Mouse (Mus musculus): ENCODE measurements around the gene Dohh. TPM values are rescaled to one million over a fixed set of nuclear protein-coding genes. Genes with fewer than 3 reads are reported as not detected.

Dohh gene
- polyA plus RNA-seq, 1 experiment from 2014 or later = 55.7 TPM

- no peak overlapping the region for H3K9ac ChIP-seq (ENCODE audit: low read length)
- DNase-seq (ENCODE audit: low spot score) = no peak
- WGBS = 81% methylated on average over 18 of the region's 18 CpGs
These were observed 27.5 kb downstream of the Dohh start for GRCm38 (mm10) chr10:81411471-81412400.

GRCm38 (mm10) chr10:81412586-81413309 lies 28.5 kb downstream of the Dohh start:
- H3K9me3 ChIP-seq (ENCODE audit: control insufficient read depth, low read length) = no peaks in the 10 kb centered on the region
- ATAC-seq (ENCODE audit: insufficient number of reproducible peaks, low FRiP score, low TSS enrichment, low read depth) (no peak), DNase-seq (ENCODE audit: low spot score) (no peak)
- no peak overlapping the region for H3K27ac ChIP-seq (replicated peaks; ENCODE audit: low read depth, low read length)
- H3K9ac ChIP-seq (ENCODE audit: low read length) = no peak overlapping the region
- peaks cover 65% of the 10 kb centered on the region for H3K4me1 ChIP-seq (ENCODE audit: control insufficient read depth, insufficient read depth, low read length)
- no peaks in the 10 kb centered on the region for H3K36me3 ChIP-seq (ENCODE audit: control insufficient read depth, insufficient read depth, low read length)
- H3K27me3 ChIP-seq (ENCODE audit: control insufficient read depth, insufficient read depth, low read length) = peaks cover 6% of the 10 kb centered on the region; the same call in 1 of the 2 replicates
- WGBS = 79% methylated on average over 16 of the region's 16 CpGs
- no peak overlapping the region for H3K4me2 ChIP-seq (ENCODE audit: low read depth, severe bottlenecking)
- H3K4me3 ChIP-seq (ENCODE audit: low read depth, low read length) = no peak overlapping the region

More at GRCm38 (mm10) chr10:81411471-81412400, 27.5 kb downstream of the Dohh start:
- Histone ChIP-seq H3K4me3 (ENCODE audit: low read depth, low read length) (no peak overlapping the region), H3K4me1 (ENCODE audit: control insufficient read depth, insufficient read depth, low read length) (peaks cover 65% of the 10 kb centered on the region), H3K27me3 (ENCODE audit: control insufficient read depth, insufficient read depth, low read length) (peaks cover 6% of the 10 kb centered on the region; the same call in 1 of the 2 replicates), H3K36me3 (ENCODE audit: control insufficient read depth, insufficient read depth, low read length) (no peaks in the 10 kb centered on the region), H3K9me3 (ENCODE audit: control insufficient read depth, low read length) (no peaks in the 10 kb centered on the region), H3K4me2 (ENCODE audit: low read depth, severe bottlenecking) (no peak overlapping the region), H3K27ac (replicated peaks; ENCODE audit: low read depth, low read length) (peak overlapping the region; percentile 42; the same call in 1 of the 2 replicates)
- no peak for ATAC-seq (ENCODE audit: insufficient number of reproducible peaks, low FRiP score, low TSS enrichment, low read depth)

DNA sequence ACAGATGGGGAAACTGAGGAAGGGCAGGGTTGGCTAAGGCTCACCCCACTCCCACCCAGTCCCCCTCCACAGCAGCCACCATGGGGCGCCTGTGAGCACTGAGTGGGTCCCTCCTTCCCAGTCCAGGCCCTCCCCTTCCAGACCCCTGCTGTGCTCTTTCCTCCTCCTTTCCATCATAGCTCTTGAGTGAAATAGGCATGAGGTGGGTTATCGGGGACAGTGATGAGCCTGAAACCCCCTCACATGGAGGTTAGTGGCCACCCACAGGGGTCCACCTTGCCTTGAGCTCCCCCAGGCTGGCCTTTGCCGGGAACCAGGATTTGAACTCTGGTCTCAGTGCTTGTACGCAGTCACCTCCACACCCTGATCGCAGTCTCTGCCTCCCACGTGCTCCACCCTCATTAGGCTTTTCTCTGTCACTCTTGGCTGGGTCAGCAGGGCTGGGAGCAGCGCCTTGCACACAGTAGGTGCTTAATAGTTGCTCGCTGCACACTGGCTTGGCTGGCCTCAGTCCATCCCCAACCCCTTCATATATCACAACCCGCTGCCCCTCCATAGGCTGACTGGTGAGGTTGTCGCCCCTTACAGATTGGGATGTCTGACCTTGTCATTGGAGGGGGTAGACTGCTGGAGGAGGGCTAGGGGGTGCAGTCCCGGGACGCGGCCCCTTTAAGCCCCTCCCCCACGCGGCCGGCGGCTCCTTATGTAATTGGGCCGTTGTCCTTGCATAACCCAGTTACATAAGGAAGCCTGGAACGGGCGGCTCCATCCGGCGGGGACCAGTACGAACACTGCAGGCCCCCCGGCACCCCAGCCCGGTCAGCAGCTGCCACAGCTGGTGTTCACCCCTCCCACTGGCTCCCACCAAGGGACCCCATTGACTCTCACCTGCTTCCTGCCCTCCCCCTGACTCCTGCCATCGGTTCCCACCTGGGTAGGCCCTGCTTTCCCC lies 29.4 kb downstream of the Dohh start:
- no peaks in the 10 kb centered on the region for H3K36me3 ChIP-seq (ENCODE audit: control insufficient read depth, insufficient read depth, low read length)
- H3K4me1 ChIP-seq (ENCODE audit: control insufficient read depth, insufficient read depth, low read length) = peaks cover 60% of the 10 kb centered on the region
- DNase-seq (ENCODE audit: low spot score) (peak; percentile 76), ATAC-seq (ENCODE audit: insufficient number of reproducible peaks, low FRiP score, low TSS enrichment, low read depth) (no peak)
- WGBS = 29% methylated on average over 26 of the region's 26 CpGs
- peak overlapping the region; percentile 6; the same call in 1 of the 2 replicates for H3K4me3 ChIP-seq (ENCODE audit: low read depth, low read length)
- H3K4me2 ChIP-seq (ENCODE audit: low read depth, severe bottlenecking) = peak overlapping the region; percentile 27
- H3K27me3 ChIP-seq (ENCODE audit: control insufficient read depth, insufficient read depth, low read length) = no peaks in the 10 kb centered on the region
- H3K27ac ChIP-seq (replicated peaks; ENCODE audit: low read depth, low read length) = peak overlapping the region; percentile 11; the same call in 1 of the 2 replicates
- H3K9me3 ChIP-seq (ENCODE audit: control insufficient read depth, low read length) = no peaks in the 10 kb centered on the region
- H3K9ac ChIP-seq (ENCODE audit: low read length) = peak overlapping the region; percentile 45

- DNase-seq (ENCODE audit: low spot score) (no peak), ATAC-seq (ENCODE audit: insufficient number of reproducible peaks, low FRiP score, low TSS enrichment, low read depth) (no peak)
- H3K27ac ChIP-seq (replicated peaks; ENCODE audit: low read depth, low read length) = peak overlapping the region; percentile 11
- no peak overlapping the region for H3K9ac ChIP-seq (ENCODE audit: low read length)
- no peaks in the 10 kb centered on the region for H3K36me3 ChIP-seq (ENCODE audit: control insufficient read depth, insufficient read depth, low read length)
- no peaks in the 10 kb centered on the region for H3K27me3 ChIP-seq (ENCODE audit: control insufficient read depth, insufficient read depth, low read length)
- H3K4me1 ChIP-seq (ENCODE audit: control insufficient read depth, insufficient read depth, low read length) = peaks cover 53% of the 10 kb centered on the region
- H3K9me3 ChIP-seq (ENCODE audit: control insufficient read depth, low read length) = no peaks in the 10 kb centered on the region
- H3K4me3 ChIP-seq (ENCODE audit: low read depth, low read length) = no peak overlapping the region
- no peak overlapping the region for H3K4me2 ChIP-seq (ENCODE audit: low read depth, severe bottlenecking)
These were observed 30.5 kb downstream of the Dohh start for GRCm38 (mm10) chr10:81414682-81415081.

GRCm38 (mm10) chr10:81415146-81415545 lies 30.9 kb downstream of the Dohh start:
- no peak overlapping the region for H3K4me3 ChIP-seq (ENCODE audit: low read depth, low read length)
- H3K9me3 ChIP-seq (ENCODE audit: control insufficient read depth, low read length) = no peaks in the 10 kb centered on the region
- H3K27ac ChIP-seq (replicated peaks; ENCODE audit: low read depth, low read length) = no peak overlapping the region
- DNase-seq (ENCODE audit: low spot score) = no peak
- no peaks in the 10 kb centered on the region for H3K27me3 ChIP-seq (ENCODE audit: control insufficient read depth, insufficient read depth, low read length)
- peaks cover 50% of the 10 kb centered on the region for H3K4me1 ChIP-seq (ENCODE audit: control insufficient read depth, insufficient read depth, low read length)
- no peaks in the 10 kb centered on the region for H3K36me3 ChIP-seq (ENCODE audit: control insufficient read depth, insufficient read depth, low read length)
- whole genome bisulfite sequencing = 81% methylated on average over 5 of the region's 5 CpGs
- H3K4me2 ChIP-seq (ENCODE audit: low read depth, severe bottlenecking) = no peak overlapping the region
- no peak overlapping the region for H3K9ac ChIP-seq (ENCODE audit: low read length)
- ATAC-seq (ENCODE audit: insufficient number of reproducible peaks, low FRiP score, low TSS enrichment, low read depth) = no peak

DNA sequence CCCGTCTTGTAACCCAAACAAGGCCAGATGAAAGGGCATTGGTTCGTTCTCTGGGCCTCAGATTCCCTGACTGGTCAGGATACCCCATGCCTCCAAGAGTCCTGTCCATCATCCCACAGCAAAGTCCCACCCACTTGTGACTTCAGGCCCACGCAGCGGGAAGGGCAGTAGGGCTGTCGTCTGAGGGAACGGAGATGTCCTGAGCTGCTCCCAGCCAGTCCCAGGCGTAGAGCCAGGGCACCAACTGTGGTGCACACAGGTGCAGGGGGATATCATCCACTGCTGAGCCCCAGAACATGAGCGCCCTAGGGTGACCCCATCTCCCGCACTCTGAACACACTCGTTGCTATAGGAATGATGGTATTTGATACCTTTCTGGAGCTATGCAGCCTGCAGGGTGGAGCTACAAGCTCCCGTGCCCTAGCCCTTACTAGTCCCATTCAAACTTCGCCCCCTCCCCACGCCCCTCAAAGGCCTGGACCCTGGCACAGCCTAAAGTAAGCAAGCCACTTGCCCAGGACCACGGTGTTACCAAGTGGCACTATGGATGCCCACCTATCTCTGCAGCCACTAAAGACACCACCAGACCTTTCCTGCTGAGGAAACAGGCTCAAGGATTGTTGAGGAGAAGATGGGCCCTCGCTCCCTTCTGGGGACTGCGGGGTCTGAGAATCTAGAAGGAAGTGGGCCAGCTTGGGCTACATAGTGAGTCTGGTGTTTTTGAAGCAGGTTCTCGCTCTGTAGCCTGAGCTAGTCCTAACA lies 31.5 kb downstream of the Dohh start:
- H3K36me3 ChIP-seq (ENCODE audit: control insufficient read depth, insufficient read depth, low read length) = no peaks in the 10 kb centered on the region
- H3K4me2 ChIP-seq (ENCODE audit: low read depth, severe bottlenecking) = no peak overlapping the region
- no peaks in the 10 kb centered on the region for H3K27me3 ChIP-seq (ENCODE audit: control insufficient read depth, insufficient read depth, low read length)
- peak overlapping the region; percentile 22; the same call in 1 of the 2 replicates for H3K9ac ChIP-seq (ENCODE audit: low read length)
- H3K9me3 ChIP-seq (ENCODE audit: control insufficient read depth, low read length) = no peaks in the 10 kb centered on the region
- 66% methylated on average over 17 of the region's 17 CpGs for WGBS
- no peak for DNase-seq (ENCODE audit: low spot score)
- ATAC-seq (ENCODE audit: insufficient number of reproducible peaks, low FRiP score, low TSS enrichment, low read depth) = no peak
- peaks cover 49% of the 10 kb centered on the region for H3K4me1 ChIP-seq (ENCODE audit: control insufficient read depth, insufficient read depth, low read length)
- 0 out of 2 replicates have a peak overlapping the region, but pooled peaks have one; percentile 33 for H3K27ac ChIP-seq (replicated peaks; ENCODE audit: low read depth, low read length)
- H3K4me3 ChIP-seq (ENCODE audit: low read depth, low read length) = no peak overlapping the region

GRCm38 (mm10) chr10:81416581-81417226 lies 32.5 kb downstream of the Dohh start:
- no peaks in the 10 kb centered on the region for H3K9me3 ChIP-seq (ENCODE audit: control insufficient read depth, low read length)
- no peaks in the 10 kb centered on the region for H3K27me3 ChIP-seq (ENCODE audit: control insufficient read depth, insufficient read depth, low read length)
- H3K27ac ChIP-seq (replicated peaks; ENCODE audit: low read depth, low read length) = peak overlapping the region; percentile 30; the same call in 1 of the 2 replicates
- peak overlapping the region; percentile 28 for H3K4me3 ChIP-seq (ENCODE audit: low read depth, low read length)
- peak overlapping the region; percentile 72 for H3K4me2 ChIP-seq (ENCODE audit: low read depth, severe bottlenecking)
- ATAC-seq (ENCODE audit: insufficient number of reproducible peaks, low FRiP score, low TSS enrichment, low read depth) (peak; percentile 70), DNase-seq (ENCODE audit: low spot score) (peak; percentile 83)
- peaks cover 49% of the 10 kb centered on the region for H3K4me1 ChIP-seq (ENCODE audit: control insufficient read depth, insufficient read depth, low read length)
- H3K36me3 ChIP-seq (ENCODE audit: control insufficient read depth, insufficient read depth, low read length) = no peaks in the 10 kb centered on the region
- 2% methylated on average over 18 of the region's 26 CpGs for WGBS
- peak overlapping the region; percentile 52 for H3K9ac ChIP-seq (ENCODE audit: low read length)

Measured in limb, embryonic 11.5 days (tissue).